Mouse (Mus musculus) 3134 (cell line): ENCODE measurements around the gene Rack1.

Experiments
- DNase-seq: peaks from one replicate; pipeline ENCODE4 v3.0.0-alpha.2; 2011; ENCODE audit warnings: low spot score; ENCODE audit not compliant: insufficient read length; ENCODE audit errors: extremely low read depth

Gene Rack1

GRCm38 (mm10) chr11:48793184-48793583, 6.9 kb upstream of the Rack1 start:
- no peak for DNase-seq

DNA sequence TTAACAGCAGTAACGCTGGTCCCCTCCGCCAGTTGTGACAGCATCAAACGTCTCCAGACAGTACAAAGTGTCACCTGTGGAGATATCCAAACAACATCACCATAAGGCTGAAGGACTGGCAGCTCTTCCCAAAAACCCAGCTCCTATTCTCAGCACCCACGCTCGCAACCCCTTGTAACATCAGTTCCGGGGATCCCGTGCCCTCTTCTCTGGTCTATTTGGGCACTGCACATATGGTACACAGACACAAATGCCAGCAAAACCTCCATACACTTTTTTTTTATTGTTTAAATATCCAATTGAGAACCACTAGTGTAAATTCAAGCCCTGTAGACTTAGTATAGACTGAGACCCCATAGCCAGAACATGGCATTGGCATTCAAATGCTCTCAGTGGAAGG, 4.9 kb upstream of the Rack1 start:
- DNase-seq: no peak

DNA sequence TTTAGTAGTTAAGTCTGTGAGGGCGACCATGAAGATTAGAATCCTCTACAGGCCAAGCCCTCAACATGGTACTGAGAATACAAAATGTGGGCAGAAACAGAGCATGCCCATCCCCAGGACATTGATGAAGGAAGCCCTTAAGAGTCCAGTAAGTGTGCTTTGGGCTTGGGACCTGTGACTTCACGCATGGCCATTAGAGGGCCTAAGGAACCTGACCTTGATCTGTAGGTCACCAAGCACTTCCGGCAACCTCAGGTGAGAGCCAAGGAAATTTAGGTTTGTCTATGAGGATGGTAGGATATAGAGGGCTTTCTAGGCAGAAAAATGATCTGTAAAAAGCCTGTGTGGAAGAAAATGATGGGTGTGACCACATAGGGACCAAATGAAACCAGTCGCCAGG, 3.8 kb upstream of the Rack1 start:
- DNase-seq: no peak

DNA sequence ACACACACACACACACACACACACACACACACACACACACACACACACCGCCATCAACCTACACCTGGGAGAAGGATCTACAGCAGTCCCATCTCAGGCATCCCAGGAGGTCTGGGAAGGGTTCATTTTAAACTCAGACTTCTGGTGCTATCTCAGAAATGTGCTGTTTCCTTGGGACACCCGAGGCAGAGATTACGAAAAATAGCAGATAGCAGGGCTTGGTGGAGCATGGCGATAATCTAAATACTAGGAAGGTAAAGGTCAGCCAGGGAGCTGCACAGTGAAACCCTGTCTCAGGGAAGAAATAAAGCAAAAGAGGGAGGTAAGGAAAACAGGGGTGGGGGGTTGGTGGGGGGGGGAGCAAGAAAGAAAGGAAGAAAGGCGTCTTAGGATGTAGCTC, 2.8 kb upstream of the Rack1 start:
- no peak for DNase-seq

DNA sequence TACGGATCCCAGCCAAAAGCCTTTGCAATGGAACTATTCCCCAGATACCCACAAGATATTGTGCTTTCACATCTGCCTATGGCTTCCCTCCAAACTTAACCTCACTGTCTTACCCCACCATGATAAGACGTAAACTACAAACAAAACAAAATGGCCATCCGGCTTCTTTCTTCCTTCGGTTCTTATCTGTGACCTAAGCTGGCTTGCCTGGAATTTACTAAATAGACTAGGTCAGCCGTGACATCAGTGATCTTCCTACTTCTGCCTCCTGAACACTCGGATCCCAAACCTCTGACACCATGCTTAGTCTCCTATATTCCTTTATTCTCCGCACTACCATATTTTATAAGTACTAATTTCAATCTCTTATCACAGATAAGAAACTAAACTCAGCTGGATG, 1.8 kb upstream of the Rack1 start:
- DNase-seq: no peak

GRCm38 (mm10) chr11:48798984-48799920, 880 bp upstream of the Rack1 start:
- no peak for DNase-seq

DNA sequence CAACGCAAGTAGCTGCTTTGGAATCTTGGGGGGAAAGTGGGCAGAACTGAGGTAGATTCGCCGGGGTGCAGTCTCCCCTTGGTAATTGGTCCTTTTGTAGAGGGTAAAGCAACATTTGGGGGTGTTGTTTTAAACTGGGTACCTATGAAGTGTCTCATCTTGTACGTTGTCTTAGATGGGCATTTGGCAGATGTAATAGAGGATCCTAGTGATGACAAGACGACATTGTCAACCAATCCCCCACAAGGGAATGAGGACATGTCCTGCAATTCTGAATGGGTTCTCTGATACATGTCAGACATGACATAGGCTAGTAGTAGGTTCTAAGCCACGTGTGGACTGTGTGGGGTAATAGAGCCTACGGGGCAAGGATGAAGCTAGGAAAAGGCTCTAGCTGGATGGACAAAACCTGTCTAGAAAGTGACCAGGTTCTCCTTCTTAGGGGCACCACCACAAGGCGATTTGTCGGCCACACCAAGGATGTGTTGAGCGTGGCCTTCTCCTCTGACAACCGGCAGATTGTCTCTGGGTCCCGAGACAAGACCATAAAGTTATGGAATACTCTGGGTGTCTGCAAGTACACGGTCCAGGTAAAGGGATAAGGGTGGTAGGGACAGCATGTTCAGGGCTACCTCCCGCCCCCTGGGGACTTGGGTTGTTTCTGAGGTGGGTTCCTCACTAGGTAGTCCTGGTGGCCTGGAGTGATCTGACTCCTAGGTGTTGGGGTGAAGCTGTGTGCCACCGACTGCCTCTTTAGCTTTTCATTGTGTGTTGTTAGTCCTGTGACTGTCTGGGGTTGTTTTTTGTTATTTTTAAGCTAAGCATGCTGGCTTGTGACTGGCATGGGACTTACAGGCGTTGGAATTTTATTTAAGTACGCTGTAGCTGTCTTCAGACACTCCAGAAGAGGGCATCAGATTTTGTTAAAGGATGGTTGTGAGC, 2.0 kb downstream of the Rack1 start:
- no peak for DNase-seq

GRCm38 (mm10) chr11:48803988-48804387, 3.9 kb downstream of the Rack1 start:
- DNase-seq: no peak

- no peak for DNase-seq
Measured at GRCm38 (mm10) chr11:48804922-48805321, 4.8 kb downstream of the Rack1 start.

DNA sequence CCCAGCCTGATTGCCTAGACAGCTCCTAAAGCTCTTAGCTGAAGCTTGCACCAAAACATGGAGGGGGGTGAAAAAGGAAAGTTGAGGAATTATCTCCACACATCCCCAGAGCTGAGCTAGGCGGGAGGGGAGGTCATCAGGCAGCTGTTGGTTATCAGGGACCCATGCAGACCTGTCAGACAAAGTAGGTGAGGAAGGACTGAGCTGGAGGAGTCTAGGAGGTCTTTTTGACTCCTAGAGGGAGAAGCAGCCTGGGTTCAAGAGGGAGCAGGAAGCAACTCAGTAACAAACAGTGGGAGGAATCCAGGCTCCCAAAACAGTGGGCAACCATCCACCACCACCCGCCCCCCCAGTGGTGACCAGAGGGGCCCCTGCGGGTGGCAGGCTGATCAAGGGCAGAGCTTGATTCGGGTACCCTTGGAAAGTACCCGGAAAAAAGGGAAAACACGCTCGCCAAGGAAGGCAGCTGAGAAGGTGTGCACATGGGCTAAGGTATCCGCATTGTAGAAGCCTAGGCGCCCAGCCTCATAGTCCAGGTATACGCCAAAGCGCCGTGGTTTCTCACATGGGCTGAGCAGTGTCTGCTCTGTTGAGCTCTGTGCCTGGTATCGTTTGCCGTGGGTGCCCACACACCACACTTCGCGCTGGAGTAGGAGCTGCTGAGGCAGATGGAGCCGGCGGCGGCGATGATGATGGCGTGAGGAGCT, 6.9 kb downstream of the Rack1 start:
- peak; percentile 59 for DNase-seq

- peak; percentile 60 for DNase-seq
Measured at GRCm38 (mm10) chr11:48807563-48808303, 7.6 kb downstream of the Rack1 start.

DNA sequence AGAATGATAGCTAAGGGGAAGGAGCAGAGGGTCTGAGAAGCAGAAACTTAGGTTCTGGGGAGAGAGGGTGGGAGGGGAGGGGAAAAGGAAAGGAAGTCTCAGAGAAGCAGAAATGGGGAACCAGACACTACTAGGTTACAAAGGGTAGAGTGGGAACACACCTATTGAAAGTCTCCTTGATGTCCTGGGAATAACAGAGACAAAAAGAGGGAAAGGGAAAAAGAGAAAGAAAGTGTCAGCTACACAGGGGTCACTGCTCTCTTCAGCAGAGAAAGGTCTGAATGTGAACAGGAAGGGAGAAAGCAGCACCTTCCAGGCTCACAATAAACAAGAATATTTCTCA, 8.1 kb downstream of the Rack1 start:
- DNase-seq: no peak

- DNase-seq: no peak
Measured at GRCm38 (mm10) chr11:48808737-48809433, 8.8 kb downstream of the Rack1 start.

GRCm38 (mm10) chr11:48809434-48809830, 9.3 kb downstream of the Rack1 start:
- DNase-seq: no peak

DNA sequence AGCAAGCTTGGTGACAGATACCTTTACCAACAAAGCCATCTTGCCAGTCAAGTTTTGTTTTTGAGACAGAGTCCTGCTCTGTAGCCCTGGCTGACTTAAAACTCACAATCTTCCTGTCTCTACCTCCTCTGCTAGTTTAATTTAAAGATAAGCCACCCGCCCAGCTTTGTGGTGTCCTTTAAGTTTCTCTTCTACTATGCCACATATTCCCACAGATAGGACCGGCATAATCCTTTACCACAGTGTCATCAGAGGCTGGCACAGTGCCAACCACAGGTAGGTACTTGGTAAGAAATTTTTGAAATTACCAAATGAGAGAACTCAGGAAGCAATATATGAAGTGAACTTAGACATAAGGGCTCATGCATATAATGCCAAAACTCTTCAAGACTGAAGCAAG, 10.0 kb downstream of the Rack1 start:
- no peak for DNase-seq

DNA sequence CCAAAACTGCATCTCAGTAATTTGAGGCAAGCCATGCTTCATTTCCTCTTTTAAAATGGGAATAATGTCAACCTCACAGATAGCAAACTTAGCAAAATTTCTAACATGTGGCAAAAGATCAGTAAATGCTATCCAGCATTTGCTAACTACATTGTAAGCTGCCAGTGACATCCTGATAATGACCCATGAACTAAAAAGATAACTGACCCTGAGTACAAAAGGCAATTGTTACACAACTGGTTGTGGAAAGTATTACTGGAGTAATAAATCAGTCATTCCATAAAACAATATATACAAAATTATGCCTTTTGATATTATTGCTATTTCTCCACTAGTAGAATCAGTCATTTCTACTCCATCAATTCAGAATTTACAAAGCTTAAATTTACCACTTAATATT, 13.7 kb downstream of the Rack1 start:
- DNase-seq: no peak

GRCm38 (mm10) chr11:48815851-48816250, 15.7 kb downstream of the Rack1 start:
- DNase-seq: no peak

GRCm38 (mm10) chr11:48816281-48816781, 16.2 kb downstream of the Rack1 start:
- DNase-seq: no peak
